Mouse (Mus musculus): Measurements from ENCODE around the gene Zfp119b.
A peak's percentile ranks its signal among the peaks of the same experiment; 100 is the strongest.
"Not testable (repeated sequence)": the region's sequence is repeated elsewhere in the genome, so short reads cannot be mapped to it uniquely, and the experiment has no call there.

The Zfp119b gene

GRCm38 (mm10) chr17:55957168-55957567, 7.9 kb upstream of the Zfp119b start:
- peak; percentile 51 for DNase-seq

DNA sequence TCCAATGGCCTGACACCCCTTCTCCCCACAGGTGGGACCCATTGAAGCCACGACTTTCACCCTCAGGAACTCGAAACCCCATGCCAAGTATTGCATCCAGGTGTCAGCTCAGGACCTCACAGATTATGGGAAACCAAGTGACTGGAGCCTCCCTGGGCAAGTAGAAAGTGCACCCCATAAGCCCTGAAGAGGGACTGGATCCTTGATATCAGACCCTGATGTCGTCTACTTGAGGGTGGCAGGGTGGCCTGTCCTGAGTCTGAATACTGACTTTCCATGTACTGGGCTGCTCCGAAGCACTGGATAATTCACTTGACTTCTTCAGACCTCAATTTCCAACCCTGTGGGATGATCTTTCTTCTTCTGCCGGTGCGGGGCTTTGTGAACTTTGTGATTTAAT, 7.3 kb upstream of the Zfp119b start:
- no peak for DNase-seq

GRCm38 (mm10) chr17:55956129-55956528, 6.8 kb upstream of the Zfp119b start:
- peak; percentile 78 for DNase-seq

GRCm38 (mm10) chr17:55954229-55954628, 4.9 kb upstream of the Zfp119b start:
- no peak for DNase-seq

DNA sequence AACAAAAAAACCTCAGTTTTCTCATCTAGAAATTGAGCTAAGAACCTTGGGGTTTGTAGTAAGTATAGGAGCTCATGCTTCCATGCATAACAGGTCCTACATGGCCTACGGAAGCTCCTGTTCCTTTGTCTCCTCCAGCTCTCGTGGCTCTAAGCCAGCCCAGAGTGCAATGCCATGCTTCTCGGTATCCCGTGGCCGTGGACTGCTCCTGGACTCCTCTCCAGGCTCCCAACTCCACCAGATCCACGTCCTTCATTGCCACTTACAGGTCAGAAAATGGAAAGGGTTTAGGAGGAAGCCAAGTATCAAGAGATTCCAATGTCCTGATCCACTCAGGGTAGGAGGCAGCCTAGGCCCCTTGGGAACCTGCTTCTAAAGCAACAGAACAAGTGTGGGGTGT, 4.5 kb upstream of the Zfp119b start:
- DNase-seq = peak; percentile 0

- no peak for DNase-seq
These were observed 3.2 kb upstream of the Zfp119b start, which contains the start of gene Ebi3 for GRCm38 (mm10) chr17:55952447-55953027. Gene Ebi3 (plus strand): TSS chr17:55952640.

GRCm38 (mm10) chr17:55952041-55952440, 2.7 kb upstream of the Zfp119b start:
- DNase-seq = no peak

- DNase-seq = no peak
These were observed 1.3 kb upstream of the Zfp119b start for GRCm38 (mm10) chr17:55950601-55951000.

- DNase-seq = no peak
These were observed 653 bp downstream of the Zfp119b start for GRCm38 (mm10) chr17:55948647-55949046.

DNA sequence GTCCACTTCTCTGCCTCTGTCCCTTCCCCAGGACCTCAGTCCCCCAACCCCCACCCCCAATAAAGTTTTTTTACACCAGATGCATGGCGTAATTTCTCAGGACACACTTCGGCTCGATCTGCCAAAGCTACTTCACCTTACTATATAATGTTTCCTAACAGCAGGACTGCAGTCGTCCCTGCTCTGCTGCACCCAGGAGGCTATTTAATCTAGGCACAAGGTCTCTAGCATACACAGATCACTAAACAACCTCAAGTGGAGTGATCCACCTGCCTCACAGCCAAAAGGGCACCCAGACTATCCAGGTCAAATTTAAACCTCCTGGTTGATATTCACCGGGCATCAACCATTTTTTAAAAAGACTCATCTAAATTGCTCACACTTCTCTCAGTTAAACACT, 3.6 kb downstream of the Zfp119b start:
- no peak for DNase-seq

DNA sequence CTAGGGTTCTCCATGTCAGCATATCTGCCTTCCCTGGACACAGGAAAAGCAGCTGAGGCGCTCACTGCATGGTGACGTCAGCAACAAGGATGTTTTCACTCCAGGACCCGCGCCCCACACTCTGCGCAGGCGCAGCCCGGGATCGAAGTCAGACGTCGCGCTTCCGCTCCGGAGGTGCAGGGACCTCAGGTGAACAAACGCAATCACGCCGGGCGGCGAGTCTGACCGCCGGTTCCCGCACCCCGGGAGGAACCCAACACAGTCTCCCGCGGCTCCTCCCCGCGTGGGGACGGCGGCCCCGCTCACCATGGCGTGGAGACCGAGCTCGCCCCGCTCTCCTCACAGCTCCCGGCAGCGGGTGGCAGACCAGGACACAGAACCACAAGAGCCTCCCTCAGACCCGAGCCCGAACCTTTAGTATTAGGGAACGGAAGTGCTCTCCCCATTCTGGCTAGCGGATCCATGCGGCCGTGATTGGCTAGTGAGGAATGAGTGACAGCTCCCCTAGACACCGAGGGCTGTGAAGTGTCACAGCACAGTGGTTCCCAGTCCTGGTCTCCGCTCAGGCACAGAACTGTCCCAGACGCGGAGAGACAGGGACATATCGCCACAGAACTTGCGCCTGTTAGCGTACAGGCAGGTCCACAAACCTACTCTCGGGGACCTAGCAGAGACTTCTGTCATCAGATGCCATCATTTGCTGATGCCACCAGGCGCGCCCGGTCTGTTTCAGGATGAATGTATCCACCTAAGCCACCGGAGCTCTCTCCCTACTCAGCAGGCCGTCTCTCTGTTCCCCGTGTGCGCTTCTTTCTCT, 4.2 kb downstream of the Zfp119b start:
- DNase-seq = peak; percentile 95

DNA sequence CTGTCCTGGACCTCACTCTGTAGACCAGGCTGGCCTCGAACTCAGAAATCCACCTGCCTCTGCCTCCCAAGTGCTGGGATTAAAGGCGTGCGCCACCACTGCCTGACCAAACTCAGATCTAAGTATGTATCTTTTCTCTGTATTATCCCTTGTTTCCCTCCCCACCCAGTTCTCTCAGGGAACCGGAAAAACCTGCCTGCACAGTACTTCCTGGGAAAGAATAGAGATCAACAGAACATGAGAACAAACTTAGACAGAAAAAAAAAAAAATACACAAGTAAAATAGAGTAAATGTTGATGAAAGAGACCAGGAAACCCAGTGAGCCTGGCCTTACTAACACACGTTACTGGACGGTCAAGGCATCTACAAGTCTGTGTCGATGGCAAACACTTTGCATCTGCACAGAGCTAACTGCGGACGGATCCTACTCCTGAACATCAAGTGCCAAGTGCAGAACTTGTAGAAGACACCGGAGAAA, 4.9 kb downstream of the Zfp119b start:
- not testable (repeated sequence) for DNase-seq

- DNase-seq = no peak
These were observed 16.1 kb downstream of the Zfp119b start for GRCm38 (mm10) chr17:55933191-55933590.

- DNase-seq = no peak
These were observed 16.7 kb downstream of the Zfp119b start for GRCm38 (mm10) chr17:55932635-55933034.

DNA sequence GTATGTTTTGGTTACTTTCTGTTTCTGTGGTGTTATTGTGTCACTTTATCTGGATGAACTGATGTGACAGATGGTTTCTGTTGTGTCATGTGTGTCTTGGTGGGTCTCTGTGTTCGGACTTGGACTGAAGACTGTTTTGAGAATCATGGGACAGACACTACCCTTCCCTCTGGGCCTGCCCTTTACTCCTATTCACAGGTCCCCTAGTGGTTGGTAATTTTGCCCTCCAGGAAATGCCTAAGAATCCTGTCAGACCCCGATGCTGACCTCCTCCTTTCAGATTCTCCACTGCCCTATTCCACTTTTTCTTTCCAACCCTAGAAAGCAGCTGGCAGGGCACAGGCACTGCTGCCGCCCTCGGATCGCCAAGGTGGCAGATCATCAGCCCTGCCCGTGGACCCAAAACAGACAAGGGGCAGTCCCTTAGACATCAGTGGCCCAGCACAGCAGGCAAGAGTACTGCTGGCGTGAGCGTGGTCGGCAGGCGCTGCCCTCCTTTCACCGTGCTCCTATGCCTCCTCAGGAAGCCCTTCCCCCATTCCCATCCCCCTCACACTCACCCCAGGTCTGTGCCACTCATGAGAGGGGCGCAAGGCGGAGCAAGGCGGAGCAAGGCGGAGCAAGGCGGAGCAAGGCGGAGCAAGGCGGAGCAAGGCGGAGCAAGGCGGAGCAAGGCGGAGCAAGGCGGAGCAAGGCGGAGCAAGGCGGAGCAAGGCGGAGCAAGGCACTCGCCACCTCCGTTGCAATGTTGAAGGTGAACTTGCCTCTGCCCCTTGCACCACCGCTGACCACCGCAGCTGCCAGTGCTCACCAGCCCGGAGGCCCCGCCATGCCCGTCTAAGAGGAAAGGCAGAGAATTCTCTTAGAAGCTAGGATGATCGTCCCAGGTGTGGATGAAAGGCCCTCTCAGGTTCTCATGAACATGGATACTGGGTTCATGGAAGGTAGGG, 17.5 kb downstream of the Zfp119b start:
- peak; percentile 73 for DNase-seq

DNA sequence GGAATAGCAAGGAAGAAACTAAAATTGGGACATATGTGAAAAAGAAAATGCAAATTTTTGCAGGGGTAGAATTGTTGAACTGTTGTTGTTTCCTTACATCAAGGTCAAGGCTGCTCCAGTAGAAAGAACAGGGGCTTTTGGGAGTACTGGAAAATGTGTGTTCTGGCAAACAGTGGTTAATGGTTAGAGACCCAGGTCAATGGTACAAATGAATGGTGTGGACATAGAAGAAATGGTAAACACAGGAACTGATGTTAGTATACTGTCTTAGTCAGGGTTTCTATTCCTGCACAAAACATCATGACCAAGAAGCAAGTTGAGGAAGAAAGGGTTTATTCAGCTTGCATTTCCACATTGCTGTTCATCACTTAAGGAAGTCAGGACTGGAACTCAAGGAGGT, 42.6 kb downstream of the Zfp119b start:
- DNase-seq = no peak

DNA sequence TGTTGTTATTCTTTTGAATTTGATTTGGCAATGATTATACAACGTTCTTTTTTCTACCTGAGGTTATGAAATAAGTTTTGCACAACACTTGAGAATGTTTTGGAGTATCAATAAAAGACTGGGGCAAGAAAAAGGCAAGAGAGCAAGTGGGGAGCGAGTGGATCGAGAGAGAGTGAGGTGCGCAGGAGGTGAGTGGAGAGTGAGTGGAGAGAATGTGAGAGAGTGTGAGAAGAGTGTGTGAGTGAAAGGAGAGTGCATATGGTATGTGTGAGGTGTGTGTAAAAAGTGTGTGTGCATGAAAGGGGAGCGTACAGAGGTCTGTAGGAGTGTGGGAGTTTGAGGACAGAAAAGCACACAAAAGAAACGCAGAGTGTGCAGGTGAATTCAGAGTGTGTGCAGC, 45.2 kb downstream of the Zfp119b start:
- no peak for DNase-seq

- DNase-seq = peak; percentile 61
These were observed 45.6 kb downstream of the Zfp119b start for GRCm38 (mm10) chr17:55903687-55904086.

GRCm38 (mm10) chr17:55903087-55903486, 46.2 kb downstream of the Zfp119b start:
- no peak for DNase-seq

DNA sequence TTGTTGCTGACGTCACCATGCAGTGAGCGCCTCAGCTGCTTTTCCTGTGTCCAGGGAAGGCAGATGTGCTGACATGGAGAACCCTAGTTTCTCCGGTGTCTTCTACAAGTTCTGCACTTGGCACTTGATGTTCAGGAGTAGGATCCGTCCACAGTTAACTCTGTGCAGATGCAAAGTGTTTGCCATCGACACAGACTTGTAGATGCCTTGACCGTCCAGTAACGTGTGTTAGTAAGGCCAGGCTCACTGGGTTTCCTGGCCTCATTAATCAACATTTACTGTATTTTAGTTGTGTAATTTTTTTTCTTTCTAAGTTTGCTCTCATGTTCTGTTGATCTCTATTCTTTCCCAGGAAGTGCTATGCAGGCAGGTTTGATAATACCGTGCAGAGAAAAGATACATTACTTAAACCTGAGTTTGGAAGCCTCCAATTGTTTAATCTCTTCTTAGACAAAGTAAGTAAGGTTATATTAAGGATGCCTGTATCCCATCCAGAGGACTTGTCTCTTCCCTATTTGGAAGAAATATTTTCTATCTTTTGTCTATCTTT, 56.8 kb downstream of the Zfp119b start:
- DNase-seq = not testable (repeated sequence)
